Mouse (Mus musculus) adrenal gland, postnatal 36 days (tissue): ENCODE measurements around the gene Dpp6. TPM values are rescaled to one million over a fixed set of nuclear protein-coding genes. Genes with fewer than 3 reads are reported as not detected.
A peak's percentile ranks its signal among the peaks of the same experiment; 100 is the strongest.

Experiments
- DNase-seq, 2 experiments: peaks; one replicate each; pipeline ENCODE4 v3.0.0; 2021; ENCODE audit warnings: mixed read lengths in 1 of 2
- total RNA-seq, 2 experiments: library from RNA; stranded (reverse); gene quantifications; 2 replicates each; pipeline ENCODE4 v1.2.3; 2021

Dpp6 gene
- total RNA-seq, 2 experiments from 2014 or later: 4.9 to 6.3 TPM

DNA sequence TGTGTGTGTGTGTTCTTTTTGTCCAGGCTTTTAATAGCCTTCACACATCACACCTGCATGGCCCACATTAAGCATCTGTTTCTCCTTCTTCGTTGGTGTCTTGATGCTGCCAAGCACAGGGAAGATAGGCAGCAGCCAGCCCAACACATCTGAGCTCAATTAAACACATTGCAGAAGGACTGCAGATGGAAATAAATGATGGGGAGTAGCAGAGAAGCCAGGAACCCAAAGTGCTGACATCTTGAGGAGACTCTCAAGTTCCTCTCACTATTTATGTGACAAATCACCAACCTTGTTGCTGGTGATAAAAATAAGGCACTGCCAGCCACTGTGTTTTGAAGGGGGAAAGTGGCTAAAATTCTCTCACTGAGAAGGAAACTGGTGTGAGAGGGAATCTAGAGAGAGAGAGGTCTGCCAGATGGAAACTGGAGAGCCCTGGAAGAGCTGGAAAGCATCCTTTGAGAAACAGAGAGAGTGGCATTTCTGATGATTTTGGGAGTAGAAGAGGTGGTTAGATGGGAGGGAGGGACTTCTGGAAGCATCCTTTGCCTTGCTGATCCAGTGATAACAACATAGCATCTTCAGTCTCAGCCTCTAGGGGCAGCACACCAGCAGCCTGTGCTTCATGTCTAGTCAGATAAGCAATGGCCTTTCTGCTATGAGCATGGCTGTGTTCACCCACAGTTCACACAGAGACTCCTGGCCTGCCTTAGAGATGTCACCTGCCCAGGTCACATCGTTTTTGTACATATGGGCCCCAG lies 383.8 kb downstream of the Dpp6 start:
- DNase-seq: no peak

DNA sequence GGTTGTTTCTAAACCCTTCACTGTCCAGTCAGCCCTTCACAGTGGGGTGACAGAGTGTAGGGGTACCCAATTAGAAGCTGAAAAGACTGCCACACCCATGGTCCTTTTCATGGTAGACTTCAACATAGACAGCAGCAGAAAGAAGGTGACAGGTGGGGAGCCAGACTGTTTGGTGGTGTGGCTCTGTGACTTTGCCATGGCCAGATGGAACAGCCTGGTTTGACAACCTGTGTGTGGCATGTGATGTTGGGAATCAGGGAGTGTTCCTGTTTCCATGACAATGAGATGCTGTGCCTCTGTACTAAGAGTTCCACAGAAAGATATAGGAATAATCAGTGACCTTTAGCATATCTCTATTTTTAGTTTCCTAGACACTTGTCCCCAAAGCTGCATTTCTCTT lies 386.1 kb downstream of the Dpp6 start:
- no peak for DNase-seq

DNA sequence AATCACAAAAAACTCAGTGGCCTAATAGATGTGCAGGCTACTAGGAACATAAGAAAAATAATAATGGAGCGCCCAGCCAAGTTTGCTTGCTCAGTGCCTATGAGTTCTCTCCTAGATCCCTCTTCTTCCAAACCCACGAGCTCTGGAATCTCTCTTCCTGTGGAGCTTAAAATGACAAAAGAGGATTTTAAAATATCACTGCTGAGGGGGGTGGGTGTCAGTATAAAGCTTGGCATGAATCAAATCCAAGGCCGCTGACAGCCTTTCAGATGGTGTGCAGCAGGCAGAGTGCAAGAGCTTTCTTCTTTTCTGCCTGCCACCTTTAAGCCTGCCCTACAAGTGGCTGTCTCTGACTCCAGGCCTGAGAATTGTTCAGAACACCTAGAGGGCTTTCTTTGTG lies 387.7 kb downstream of the Dpp6 start:
- peak; percentile 3 to 12 for DNase-seq

DNA sequence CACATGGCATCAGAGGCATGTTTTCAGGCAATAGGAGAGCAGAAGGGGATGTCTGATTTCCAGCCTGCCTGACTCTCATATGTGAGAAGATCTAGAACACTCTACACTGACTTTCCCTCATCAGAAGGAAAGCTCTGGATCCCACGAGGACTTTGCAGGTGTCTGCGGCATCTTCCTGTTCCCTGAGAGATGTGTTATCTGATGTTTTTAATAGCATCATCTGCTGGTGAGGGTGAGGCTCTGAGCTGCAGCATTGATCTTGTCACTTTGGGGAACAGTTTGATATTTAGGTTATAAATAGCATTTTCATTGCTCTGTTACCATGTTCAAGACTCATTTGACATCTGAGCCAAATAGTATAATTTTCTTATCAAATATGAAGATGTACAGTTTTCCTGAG lies 388.8 kb downstream of the Dpp6 start:
- DNase-seq: no peak

DNA sequence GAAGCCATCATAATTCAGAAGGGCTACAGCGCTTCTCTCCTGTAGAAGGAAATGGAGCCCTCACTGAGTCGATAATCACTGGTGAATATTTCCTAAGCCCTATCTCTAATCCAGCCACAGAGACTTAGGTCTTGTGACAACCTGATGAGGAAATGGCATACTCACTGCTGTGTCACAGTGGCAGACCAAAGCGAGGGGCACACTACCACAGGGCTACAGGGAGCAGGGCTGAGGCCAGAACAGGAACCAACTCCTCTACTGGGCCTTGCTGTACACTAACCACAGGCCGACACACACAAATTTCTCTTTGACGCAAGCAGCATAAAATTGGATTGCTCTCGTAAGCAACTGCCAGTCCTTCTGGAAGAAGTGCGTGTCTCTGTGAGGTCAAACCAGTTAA lies 389.2 kb downstream of the Dpp6 start:
- DNase-seq: no peak

DNA sequence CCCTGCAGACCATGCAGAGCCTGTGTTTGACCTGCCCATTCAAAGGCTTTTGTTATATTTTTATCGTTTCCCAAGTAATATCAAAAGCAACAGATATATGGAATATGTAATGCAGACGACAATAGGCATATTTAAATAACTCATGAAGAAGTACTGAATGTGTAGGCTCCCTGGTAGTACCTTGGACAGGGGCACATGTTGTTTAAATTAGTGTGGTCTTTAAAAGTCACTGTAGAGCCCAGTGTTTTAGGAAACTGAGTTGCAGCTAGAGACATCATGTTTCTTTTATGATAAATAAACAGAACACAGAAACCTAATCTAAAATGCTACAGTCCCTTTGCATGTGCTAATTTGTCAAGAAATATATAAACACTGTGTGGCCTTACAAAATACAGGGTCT lies 403.1 kb downstream of the Dpp6 start:
- DNase-seq: no peak

DNA sequence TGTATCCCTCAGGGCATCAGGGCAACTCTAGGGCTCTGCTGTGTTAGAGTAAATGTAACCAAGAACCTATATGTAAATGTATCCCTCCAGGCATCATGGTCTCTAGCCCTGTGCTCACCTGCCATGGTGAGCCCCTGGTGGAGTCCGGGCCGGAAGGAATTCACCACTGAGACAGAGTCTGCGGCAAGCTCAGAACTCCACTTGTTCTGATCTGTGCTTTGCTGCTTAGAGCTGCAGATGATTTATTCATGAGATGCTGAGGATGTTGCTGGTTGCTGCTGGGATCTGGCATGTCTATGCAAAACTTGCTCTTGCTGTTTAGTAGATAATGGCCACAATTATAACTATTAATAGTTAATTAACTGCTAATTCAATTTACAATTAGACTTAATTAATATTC lies 425.1 kb downstream of the Dpp6 start:
- no peak for DNase-seq

DNA sequence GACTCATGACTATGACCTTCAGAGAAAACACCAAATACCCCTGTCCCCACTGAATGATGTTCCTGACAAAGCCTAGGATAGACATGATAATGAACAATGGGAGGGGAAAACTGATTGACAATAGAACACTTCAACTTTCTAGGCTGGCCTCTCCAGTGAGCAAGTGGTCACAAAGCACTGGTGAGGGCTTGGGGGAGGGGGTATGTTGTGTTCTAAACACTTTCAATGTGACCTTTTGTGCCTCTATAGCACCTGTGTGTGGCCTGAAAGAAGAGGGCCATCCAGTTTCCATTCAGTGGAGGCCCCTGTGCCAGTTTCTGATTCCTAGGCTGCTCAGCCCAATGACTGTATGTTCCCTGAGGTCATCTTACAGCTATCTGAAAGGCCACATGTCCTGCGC lies 426.2 kb downstream of the Dpp6 start:
- DNase-seq: no peak

DNA sequence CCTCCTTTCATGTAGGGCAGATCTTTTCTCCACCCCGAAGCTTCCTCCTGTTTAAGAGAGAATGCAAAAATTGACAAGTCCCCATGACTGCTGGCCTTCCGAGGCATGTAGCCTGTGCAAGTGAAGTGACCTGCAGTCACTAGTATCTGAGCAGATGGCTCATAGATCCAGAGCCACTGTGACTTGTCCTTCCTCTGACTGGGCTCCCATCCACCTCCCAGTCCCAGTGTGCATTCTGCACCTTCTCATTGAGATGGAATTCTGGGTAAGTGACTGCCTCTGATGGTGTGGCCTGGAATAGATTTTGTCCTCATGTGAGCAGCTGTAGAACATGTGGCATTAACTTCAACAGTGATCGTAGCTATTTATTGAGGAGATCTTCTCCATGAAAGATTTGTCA lies 430.8 kb downstream of the Dpp6 start:
- DNase-seq: no peak

DNA sequence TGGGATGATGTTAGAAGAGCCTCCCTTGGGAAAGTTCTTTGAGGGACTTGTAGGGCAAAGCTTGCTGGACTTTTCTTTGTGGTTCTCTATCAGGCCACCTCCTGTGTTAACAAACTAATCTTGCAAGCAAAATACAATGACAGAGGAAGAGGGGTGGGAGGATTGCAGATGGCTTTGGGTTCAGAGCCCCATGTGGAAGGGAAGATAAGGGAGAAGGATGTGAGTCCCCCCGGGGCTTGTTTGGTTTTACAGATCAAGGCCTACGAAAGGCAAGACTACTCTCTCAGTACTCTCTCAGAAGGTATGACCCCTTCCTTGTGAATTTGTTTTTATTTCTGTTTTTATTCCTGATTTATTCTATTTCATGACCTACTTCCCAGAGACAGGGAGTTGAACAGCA lies 431.7 kb downstream of the Dpp6 start:
- DNase-seq: no peak

DNA sequence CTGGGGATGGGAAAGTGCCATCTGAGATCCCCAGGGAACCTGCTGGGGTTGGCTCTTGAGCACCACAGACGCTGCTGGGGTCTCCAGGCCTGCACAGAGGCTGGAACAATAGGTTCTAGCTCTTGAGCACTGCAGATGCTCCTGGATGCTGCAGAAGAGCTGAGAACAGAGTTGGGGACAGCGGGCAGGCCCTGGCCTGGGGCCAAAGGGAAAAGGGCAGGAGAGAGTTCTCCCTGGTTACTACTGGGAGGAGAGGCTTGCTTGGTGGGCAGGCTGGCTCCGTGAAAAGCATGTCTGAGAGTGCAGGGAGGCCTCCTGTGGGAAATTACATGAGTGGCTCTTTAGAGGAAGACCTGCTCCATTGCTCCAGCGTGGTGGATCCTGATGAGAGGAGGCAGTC lies 432.9 kb downstream of the Dpp6 start:
- DNase-seq: peak; percentile 17 to 48

DNA sequence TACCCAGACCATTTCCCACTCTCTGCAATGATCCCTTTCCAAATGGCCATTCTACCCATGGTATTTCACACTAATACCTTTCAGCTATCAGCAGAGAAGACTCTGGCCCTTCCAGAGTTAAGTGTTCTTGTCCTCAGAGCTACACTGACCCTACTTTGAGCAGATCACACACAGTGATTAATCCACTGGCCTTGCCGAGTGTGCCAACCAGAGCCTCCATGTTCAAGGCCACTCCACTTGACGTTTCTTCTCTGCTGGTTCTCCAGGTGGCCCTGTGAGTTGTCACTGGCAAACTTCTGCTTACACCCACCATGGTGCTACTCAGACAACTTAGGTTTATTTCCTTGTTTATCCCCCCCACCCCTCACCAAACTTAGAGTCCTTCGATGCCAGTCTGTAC lies 433.9 kb downstream of the Dpp6 start:
- DNase-seq: peak; percentile 72 to 76

DNA sequence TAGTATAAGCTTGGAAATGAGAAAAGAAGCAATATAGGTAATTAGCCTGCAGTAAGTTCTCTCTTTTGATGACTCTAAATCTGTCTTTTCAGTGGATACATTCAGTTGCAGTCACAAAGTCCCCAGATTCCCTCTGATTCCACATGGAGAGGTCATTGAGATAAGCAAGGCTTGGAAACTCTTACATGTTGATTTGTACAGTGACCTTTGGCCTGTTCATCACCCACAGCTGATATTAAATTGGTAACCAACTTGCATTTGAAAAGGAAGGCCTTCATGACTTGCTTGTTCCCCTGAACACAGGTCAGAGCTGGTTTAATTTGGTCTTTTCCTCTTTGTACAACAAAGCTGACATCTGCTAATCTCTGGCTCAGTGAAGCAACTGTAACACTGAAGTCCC lies 434.4 kb downstream of the Dpp6 start:
- peak in 1 of 2 experiments; percentile 15 for DNase-seq

DNA sequence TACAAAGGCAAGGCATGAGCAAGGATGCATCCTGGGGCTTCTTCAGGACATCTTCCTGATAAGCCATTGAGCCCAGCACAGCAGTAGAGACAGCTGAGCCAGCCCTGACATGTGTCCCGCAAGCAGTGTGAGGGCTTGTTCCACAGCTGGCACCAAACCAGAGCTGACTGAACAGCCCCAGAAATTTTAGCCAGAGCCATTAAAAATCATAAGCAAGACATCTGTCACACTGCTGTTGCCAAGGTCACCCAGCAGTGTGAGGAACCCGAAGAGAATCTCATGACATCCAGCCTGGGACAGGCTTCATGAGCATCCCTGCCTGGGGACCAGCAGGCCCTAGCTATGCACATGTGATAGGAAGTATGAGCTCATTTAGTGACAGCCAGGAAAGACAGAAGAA lies 438.2 kb downstream of the Dpp6 start:
- peak; percentile 7 to 26 for DNase-seq

DNA sequence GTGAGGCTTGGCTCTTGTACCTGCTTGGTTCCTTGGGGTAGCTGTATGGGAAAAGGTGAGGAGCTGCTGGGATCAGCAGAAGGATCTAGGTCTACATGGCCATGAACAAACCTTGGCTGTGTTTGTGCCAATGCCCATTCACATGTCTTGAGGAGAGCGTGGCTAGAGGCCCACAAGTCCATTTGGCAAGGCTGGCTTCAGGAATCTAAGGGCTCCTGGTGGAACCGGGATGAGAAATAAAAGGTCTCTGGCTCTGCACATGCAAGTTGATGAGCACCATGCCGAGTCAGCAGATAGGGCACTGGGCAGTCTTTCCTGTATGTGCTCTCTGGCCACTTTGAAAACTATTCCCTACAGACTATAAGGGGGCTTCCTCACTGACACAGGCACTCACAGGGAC lies 441.6 kb downstream of the Dpp6 start:
- no peak for DNase-seq

DNA sequence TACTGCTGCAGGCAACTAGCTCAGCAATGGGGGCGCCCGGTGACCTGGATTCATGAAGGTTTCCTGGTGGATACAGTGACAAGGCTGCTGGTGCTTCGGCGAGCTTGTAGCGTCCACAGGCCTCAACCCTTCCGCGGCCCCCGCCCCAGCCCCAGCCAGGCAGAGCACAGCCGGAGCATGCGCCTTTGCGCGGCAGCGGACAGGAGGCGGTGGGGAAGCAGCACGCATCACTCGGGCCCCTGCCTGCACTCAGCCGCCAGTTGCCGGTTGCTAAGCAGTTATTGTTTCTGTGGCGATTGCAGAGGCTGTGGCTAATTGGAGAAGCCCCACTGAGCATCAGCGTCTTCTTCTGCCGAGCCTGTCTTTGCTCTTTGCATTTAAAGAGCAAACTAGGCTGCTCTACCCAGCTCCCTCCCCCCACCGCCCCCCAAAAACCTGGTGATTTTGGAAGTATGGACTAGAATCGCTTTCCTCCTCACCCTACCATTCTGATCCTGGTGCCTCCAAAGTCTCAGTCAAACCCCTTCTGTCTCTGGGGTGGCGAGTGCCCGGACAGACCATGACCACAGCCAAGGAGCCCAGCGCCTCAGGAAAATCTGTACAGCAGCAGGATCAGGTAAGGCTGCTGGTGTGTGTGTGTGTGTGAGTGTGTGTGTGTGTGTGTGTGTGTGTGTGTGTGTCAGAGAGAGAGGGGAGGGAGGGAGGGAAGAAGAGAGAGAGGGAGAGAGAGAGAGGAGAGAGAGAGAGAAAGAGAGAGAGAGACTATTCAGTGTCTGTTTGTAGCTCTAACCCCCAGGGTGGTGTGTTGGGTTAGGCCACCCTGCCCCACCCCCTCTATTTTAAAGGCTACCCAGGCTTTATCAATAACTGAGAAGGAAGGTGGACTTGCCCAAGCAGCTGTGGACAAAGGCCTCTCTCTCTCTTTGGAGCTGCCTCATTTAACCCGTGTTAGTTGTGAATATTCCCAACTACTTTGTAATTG lies 445.0 kb downstream of the Dpp6 start:
- no peak for DNase-seq

DNA sequence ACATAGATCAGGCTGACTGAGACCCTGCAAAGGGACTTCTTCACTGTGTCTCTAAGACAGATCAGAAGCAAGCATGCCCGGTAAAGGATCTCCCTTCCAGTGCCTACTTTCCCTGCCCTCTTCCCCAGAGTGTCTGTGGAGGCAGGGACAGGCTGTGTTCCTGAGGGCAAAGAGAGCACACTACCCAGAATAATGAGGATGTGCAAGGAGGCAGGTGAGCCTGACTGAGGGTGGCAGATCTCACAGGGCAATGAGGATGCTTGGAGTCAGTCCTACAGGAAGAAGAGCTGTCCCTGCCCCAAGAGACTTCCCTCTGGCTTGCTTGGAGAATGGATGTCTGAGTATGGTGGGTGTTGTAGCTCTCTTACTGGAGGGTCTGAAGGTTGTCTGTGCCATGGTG lies 445.7 kb downstream of the Dpp6 start:
- no peak for DNase-seq

DNA sequence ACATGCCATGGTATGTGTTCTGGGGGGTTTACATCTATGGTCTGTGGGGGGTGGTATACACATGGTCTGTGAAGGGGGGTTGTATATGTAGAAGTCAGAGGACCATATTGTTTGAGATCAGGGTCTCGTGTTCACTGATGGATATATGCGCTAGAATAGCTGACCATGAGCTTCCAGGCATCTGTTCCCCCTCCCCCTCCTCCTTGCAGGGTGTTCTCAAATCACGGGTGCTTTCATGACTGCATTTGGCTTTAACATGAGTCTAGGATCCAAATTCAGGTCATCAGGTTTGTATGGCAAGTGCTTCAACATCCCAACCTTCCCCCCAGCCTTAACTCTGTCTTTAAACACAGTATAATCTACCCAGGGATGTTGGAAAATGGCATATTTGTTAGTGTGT lies 448.3 kb downstream of the Dpp6 start:
- no peak for DNase-seq

DNA sequence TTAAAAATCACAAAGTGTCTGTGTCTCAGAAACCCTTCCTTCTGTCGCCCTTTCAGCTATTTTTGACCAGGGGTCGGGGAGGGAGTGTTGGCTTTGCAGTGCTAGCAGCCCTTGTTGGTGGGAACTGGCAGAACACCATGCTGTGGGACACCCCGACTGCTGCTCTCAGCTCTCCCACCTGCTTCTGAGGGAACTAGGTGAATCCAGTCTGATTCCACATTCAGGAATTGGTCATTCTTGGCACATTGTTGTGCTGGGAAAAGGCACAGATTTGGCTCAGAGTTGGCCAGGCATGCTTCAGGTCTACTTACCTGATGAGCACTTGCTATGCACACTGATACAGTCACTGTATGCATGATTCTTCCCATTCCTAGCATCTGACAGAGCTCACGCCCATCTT lies 454.3 kb downstream of the Dpp6 start:
- DNase-seq: no peak

DNA sequence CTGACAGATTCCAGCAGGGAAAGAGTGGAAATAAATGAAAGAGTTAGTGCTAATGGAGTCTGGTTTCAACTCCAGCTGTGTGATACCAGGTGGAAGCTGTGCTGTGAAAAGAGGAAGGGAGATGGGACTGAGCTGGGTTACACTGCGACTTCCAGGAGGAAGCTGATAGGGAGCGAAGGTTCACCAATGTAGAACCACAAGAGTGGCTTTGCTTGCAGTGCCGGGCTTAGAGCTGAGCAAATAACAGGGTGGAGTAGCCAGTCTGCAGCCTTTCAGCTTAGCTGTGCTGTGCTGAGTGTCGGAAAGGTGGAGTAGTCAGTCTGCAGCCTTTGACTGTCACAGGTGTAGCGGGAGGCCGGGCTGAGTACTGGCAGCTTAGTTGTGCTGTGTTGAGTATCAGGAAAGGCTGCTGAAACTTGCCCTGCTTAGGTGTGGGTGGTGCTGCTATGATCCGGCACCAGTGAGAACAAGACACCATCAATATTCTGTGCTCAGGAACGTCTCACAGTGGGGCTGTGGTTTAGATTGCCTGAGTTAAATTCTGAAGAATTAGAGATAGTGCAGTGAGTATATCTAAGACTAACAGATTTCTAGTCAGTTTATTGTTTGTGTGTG lies 457.9 kb downstream of the Dpp6 start:
- DNase-seq: no peak

DNA sequence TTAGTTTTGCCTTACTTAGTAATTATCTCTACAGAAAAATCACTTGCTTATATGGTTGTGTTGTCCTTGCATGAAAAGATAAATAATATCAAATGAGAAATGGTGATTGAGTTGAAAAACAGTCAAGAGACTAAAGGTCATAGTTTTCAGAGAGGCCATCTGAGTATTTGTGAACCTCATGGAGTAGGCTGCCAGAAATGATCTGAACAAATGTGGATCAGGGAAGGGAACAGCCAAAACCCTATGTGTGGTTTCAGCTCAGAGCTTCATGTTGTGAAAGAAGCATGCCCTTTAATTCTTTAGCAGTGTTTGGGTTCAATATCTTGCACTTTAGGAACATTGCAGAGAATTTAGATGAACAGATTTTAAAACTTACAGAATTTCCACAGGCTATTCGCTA lies 458.9 kb downstream of the Dpp6 start:
- no peak for DNase-seq

DNA sequence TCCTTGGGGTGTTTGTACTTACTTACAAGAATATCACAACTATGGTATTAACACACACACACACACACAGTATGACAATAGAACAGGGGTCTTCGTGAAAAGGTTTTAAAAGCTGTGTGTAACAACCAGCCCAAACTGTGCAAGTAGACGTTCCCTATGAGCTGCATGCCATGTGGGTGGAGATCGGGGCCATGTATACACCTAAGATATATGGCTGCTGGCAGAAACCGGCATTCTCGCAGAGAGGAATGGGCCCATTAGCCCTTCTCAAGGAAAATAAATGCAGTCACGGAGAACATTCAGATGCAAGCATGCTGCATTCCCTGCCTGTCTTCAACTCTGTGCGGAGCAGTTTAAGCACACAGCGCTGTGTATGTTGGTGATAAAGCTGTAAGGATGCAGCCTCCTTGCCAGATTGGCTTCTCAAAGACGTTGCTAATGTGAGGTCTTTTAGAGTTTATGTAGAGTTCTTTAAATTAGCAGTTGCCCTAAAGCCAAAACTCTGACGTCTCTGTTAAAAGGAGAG lies 461.2 kb downstream of the Dpp6 start:
- no peak for DNase-seq

DNA sequence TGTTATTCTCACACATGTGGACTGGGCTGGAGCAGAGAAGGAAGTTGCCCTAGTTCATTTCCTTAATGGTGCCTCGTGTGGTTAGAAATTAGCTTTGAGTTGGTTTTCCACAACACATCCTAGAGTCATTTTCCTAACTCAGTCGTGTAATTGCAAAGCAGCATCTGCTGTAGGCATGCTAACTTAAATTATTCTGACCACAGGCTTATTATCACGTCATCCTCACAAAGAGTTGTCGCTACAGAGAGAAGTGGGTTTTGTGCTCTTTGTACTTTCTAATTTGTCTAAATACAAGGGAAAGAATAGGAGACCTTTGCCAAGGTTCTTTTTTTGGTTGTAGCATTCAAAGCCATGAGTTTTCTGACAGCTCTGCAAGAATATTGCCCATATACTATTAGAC lies 469.9 kb downstream of the Dpp6 start:
- DNase-seq: no peak
